Mouse (Mus musculus): ENCODE measurements around the gene Dnaaf2. TPM values are rescaled to one million over a fixed set of nuclear protein-coding genes. Genes with fewer than 3 reads are reported as not detected.

Dnaaf2 gene
- polyA plus RNA-seq (2014; fragmentation: Illumina TruSeq; extraction: RNeasy Lipid Tissue Mini Kit (QIAGEN cat#74804); ENCODE audit: low read depth, low replicate concordance) = 4.9 TPM

DNA sequence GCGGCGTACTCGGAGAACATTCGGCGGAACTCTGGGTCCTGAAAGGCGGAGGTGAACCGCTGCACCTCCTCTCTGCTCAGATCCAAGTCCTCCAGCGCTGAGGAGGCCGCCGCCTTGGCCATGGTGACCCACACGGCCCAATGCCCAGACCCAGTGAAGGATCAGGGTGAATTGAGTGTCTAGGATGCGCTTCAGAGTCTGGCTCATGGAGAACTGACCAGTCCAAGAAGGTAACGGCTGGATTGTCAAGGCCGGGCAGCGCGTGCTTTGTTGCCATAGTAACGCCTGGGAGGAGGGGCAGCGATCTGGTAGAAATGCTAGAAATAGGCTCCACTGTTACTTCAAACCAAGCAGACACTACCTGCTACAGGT is at the start of gene Dnaaf2:
Gene Dnaaf2 (minus strand): TSS at position 266 of the 372 bp plus-strand sequence.

GRCm38 (mm10) chr12:69240876-69241275 is 42.6 kb upstream of the Dnaaf2 start, which contains the start of gene Klhdc1:
Klhdc1 (plus strand) TSS chr12:69241176.

DNA sequence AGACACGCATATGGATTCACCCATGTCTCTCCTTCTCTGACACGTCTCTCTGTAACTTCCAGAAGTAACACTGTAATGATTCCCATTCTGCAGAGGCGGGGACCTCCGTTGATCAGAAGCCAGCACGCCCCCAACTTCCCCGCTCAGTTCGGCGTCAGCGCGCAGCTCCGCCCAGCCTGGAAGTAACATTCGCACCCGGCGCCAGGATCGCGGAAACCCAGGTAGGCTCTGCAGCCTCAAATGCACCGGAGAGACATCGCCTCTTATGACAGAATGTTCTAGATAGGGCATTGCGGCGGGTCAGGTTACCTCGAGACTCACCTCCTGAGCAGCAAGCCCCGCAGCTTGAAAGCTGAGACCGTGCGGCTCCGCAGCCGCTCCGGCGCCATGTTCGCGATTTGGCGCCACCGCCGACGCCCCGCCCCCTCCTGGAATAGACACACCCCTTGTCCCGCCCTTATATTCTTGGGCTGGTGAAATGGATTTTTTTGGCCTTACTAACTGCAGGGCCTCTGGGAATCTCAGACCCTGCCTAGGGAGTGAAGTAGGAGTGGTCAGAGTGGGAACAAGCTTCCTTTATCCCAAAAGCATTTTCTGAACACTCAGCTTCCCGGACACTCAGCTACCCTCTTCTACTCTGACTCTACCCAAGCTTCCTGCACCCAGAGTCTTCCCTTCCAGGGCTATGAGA is 29.7 kb upstream of the Dnaaf2 start, which contains the start of gene Pole2:
Gene Pole2 (minus strand): TSS at position 420 of the 691 bp plus-strand sequence.

GRCm38 (mm10) chr12:69204052-69204833 is 6.0 kb upstream of the Dnaaf2 start, which contains the start of gene Gm49384:
Gm49384 (minus strand) TSS chr12:69204267.

GRCm38 (mm10) chr12:69196444-69197377 is 1.5 kb downstream of the Dnaaf2 start, which contains the start of gene Gm49383:
Gm49383 (minus strand) TSS chr12:69197104.

GRCm38 (mm10) chr12:69183583-69184308 is 14.5 kb downstream of the Dnaaf2 start, which contains the start of the genes Rpl36al and Mgat2:
Rpl36al (minus strand) TSS chr12:69184083.
Mgat2 (plus strand) TSS chr12:69184157.

GRCm38 (mm10) chr12:69168461-69169106 is 29.6 kb downstream of the Dnaaf2 start, which contains the start of gene Lrr1:
Lrr1 (plus strand) TSS chr12:69168814.

GRCm38 (mm10) chr12:69158765-69159577 is 39.3 kb downstream of the Dnaaf2 start, which contains the start of gene Rps29:
Rps29 (minus strand) TSS chr12:69159186.

Other genes with a start within 250 kb of the Dnaaf2 start
- gene Rps29, start 39.2 kb downstream of the Dnaaf2 start, polyA plus RNA-seq (2014; fragmentation: Illumina TruSeq; extraction: RNeasy Lipid Tissue Mini Kit (QIAGEN cat#74804); ENCODE audit: low read depth, low replicate concordance) = 23.1 TPM
- 10.1 TPM for gene Lrr1, start 29.6 kb downstream of the Dnaaf2 start, polyA plus RNA-seq (2014; fragmentation: Illumina TruSeq; extraction: RNeasy Lipid Tissue Mini Kit (QIAGEN cat#74804); ENCODE audit: low read depth, low replicate concordance)
- 117 TPM for gene Rpl36al, start 14.3 kb downstream of the Dnaaf2 start, polyA plus RNA-seq (2014; fragmentation: Illumina TruSeq; extraction: RNeasy Lipid Tissue Mini Kit (QIAGEN cat#74804); ENCODE audit: low read depth, low replicate concordance)
- gene Mgat2, start 14.3 kb downstream of the Dnaaf2 start, polyA plus RNA-seq (2014; fragmentation: Illumina TruSeq; extraction: RNeasy Lipid Tissue Mini Kit (QIAGEN cat#74804); ENCODE audit: low read depth, low replicate concordance) = 54.8 TPM
- gene Gm49383, start 1.3 kb downstream of the Dnaaf2 start, polyA plus RNA-seq (2014; fragmentation: Illumina TruSeq; extraction: RNeasy Lipid Tissue Mini Kit (QIAGEN cat#74804); ENCODE audit: low read depth, low replicate concordance) = 19.4 TPM
- gene Gm49384, start 5.8 kb upstream of the Dnaaf2 start, polyA plus RNA-seq (2014; fragmentation: Illumina TruSeq; extraction: RNeasy Lipid Tissue Mini Kit (QIAGEN cat#74804); ENCODE audit: low read depth, low replicate concordance) = 46.2 TPM
- gene Pole2, start 29.8 kb upstream of the Dnaaf2 start, polyA plus RNA-seq (2014; fragmentation: Illumina TruSeq; extraction: RNeasy Lipid Tissue Mini Kit (QIAGEN cat#74804); ENCODE audit: low read depth, low replicate concordance) = 6.2 TPM
- gene Klhdc1, start 42.7 kb upstream of the Dnaaf2 start, polyA plus RNA-seq (2014; fragmentation: Illumina TruSeq; extraction: RNeasy Lipid Tissue Mini Kit (QIAGEN cat#74804); ENCODE audit: low read depth, low replicate concordance) = 53.9 TPM
- gene Klhdc2, start 98.3 kb upstream of the Dnaaf2 start, polyA plus RNA-seq (2014; fragmentation: Illumina TruSeq; extraction: RNeasy Lipid Tissue Mini Kit (QIAGEN cat#74804); ENCODE audit: low read depth, low replicate concordance) = 148 TPM
- gene Nemf, start 158.7 kb upstream of the Dnaaf2 start, polyA plus RNA-seq (2014; fragmentation: Illumina TruSeq; extraction: RNeasy Lipid Tissue Mini Kit (QIAGEN cat#74804); ENCODE audit: low read depth, low replicate concordance) = 105 TPM
- 21.0 TPM for gene Arf6, start 173.7 kb upstream of the Dnaaf2 start, polyA plus RNA-seq (2014; fragmentation: Illumina TruSeq; extraction: RNeasy Lipid Tissue Mini Kit (QIAGEN cat#74804); ENCODE audit: low read depth, low replicate concordance)
- not detected for gene Gm9887, start 174.0 kb upstream of the Dnaaf2 start, polyA plus RNA-seq (2014; fragmentation: Illumina TruSeq; extraction: RNeasy Lipid Tissue Mini Kit (QIAGEN cat#74804); ENCODE audit: low read depth, low replicate concordance)

Measured in testis, adult 10 weeks (tissue).